Mouse (Mus musculus): Measurements from ENCODE around the gene Bak1.
"Not testable (repeated sequence)": the region's sequence is repeated elsewhere in the genome, so short reads cannot be mapped to it uniquely, and the experiment has no call there.

The Bak1 gene

GRCm38 (mm10) chr17:26979426-26979825 lies 49.4 kb downstream of the Bak1 start:
- no peak for DNase-seq

- not testable (repeated sequence) for DNase-seq
Observed at GRCm38 (mm10) chr17:26977354-26977753, 51.5 kb downstream of the Bak1 start.

GRCm38 (mm10) chr17:26975415-26975814 lies 53.4 kb downstream of the Bak1 start:
- DNase-seq, result no peak

- no peak for DNase-seq
Observed at GRCm38 (mm10) chr17:26974547-26974946, 54.3 kb downstream of the Bak1 start.

GRCm38 (mm10) chr17:26972703-26973574 lies 55.9 kb downstream of the Bak1 start, which contains the start of gene Zbtb9:
Gene Zbtb9 (plus strand): TSS chr17:26973167.
- peak; percentile 98 for DNase-seq

GRCm38 (mm10) chr17:26972107-26972506 lies 56.7 kb downstream of the Bak1 start:
- DNase-seq, result no peak

- no peak for DNase-seq
Observed at GRCm38 (mm10) chr17:26971247-26971905, 57.4 kb downstream of the Bak1 start.

- no peak for DNase-seq
Observed at GRCm38 (mm10) chr17:26970221-26970620, 58.6 kb downstream of the Bak1 start.

Data from right cerebral cortex, adult 18-20 months (tissue).